Mouse (Mus musculus) heart, adult 9 months (tissue): Measurements from ENCODE around the gene Gm9803.

ENCODE experiments used
- DNase-seq, 2 experiments: peaks; one replicate each; pipeline ENCODE4 v3.0.0; 2022; ENCODE audit warnings: low spot score in 2 of 2

The Gm9803 gene

GRCm38 (mm10) chr10:43512976-43513375, 10.9 kb upstream of the Gm9803 start:
- no peak for DNase-seq

GRCm38 (mm10) chr10:43516992-43517660, 6.8 kb upstream of the Gm9803 start:
- no peak for DNase-seq

- DNase-seq, result peak; percentile 26 to 42
These were observed 6.0 kb upstream of the Gm9803 start for GRCm38 (mm10) chr10:43517836-43518235.

GRCm38 (mm10) chr10:43518368-43518767, 5.5 kb upstream of the Gm9803 start:
- peak; percentile 33 to 41 for DNase-seq

- DNase-seq, result no peak
These were observed 3.9 kb upstream of the Gm9803 start for GRCm38 (mm10) chr10:43519977-43520376.

GRCm38 (mm10) chr10:43527283-43528269, 3.7 kb downstream of the Gm9803 start:
- no peak for DNase-seq

GRCm38 (mm10) chr10:43534382-43534781, 10.5 kb downstream of the Gm9803 start:
- DNase-seq, result no peak

- no peak for DNase-seq
These were observed 13.8 kb downstream of the Gm9803 start for GRCm38 (mm10) chr10:43537652-43538051.

GRCm38 (mm10) chr10:43538831-43539230, 14.9 kb downstream of the Gm9803 start:
- DNase-seq, result no peak

GRCm38 (mm10) chr10:43539746-43540310, 15.9 kb downstream of the Gm9803 start:
- no peak for DNase-seq

GRCm38 (mm10) chr10:43540442-43541152, 16.7 kb downstream of the Gm9803 start, which contains the start of gene 1700021F05Rik:
Gene 1700021F05Rik (minus strand): TSS chr10:43540994.
- peak; percentile 93 to 95 for DNase-seq

GRCm38 (mm10) chr10:43541153-43541544, 17.3 kb downstream of the Gm9803 start:
- DNase-seq, result peak in 1 of 2 experiments; percentile 15

GRCm38 (mm10) chr10:43549411-43549810, 25.5 kb downstream of the Gm9803 start:
- no peak for DNase-seq

GRCm38 (mm10) chr10:43550923-43551322, 27.0 kb downstream of the Gm9803 start:
- DNase-seq, result no peak

- no peak for DNase-seq
These were observed 27.5 kb downstream of the Gm9803 start for GRCm38 (mm10) chr10:43551388-43551787.

- DNase-seq, result no peak
These were observed 33.8 kb downstream of the Gm9803 start for GRCm38 (mm10) chr10:43557630-43558165.

GRCm38 (mm10) chr10:43559313-43559712, 35.4 kb downstream of the Gm9803 start:
- no peak for DNase-seq

GRCm38 (mm10) chr10:43560765-43561164, 36.9 kb downstream of the Gm9803 start:
- no peak for DNase-seq

- no peak for DNase-seq
These were observed 37.4 kb downstream of the Gm9803 start for GRCm38 (mm10) chr10:43561311-43561710.
